Mouse (Mus musculus): ENCODE results near the gene Map3k6. TPM values are rescaled to one million over a fixed set of nuclear protein-coding genes. Genes with fewer than 3 reads are reported as not detected.

Map3k6 gene
- polyA plus RNA-seq, 1 experiment from 2014 or later: 2.8 TPM

DNA sequence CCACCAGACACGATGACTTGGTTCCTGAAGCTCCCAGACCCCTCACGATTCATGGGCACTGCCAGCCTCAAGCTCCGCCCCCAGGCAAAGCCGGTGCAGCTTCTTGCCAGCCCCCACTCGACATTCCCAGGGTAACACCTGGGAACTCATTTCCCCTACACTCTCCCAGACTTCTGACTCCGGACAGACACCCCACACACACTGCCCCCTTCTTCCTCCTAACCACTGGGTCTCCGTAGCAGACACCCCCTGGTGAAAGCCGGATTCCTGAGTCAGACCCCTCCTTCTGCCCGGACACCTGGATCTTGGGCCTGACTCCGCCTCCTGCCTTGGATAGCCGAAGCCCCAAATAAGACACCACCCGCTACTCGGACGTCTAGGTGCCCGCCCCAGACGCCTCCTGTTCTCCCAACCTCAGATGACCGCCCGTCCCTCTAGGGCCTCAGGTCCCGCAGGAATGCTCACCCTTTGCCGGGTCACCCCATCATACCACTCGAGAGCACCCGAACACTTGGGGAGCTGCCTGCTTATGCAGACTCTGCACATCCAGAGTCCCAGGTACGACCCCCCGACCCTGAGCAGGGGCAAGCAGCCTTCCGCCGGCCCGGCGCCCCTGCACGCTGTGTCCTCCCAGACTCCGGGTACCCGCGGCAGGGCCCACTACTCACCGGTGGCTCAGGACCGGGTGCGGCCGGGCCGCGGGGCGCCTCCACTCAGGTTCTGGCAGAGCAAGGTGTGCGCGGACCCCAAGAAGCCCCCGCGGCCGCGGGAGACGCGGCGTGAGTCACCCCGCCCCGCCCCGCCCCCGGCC, 28.7 kb upstream of the Map3k6 start, which contains the start of the genes Cd164l2 and Gpr3:
Gene Cd164l2 (plus strand): TSS at position 381 of the 811 bp plus-strand sequence.
Gene Gpr3 (minus strand): TSS at position 786 of the 811 bp plus-strand sequence.
- Histone ChIP-seq H3K4me3 (ENCODE audit: low read length) (peak within 1 kb of the TSS; percentile 73), H3K4me2 (replicated peaks; ENCODE audit: low read depth, low read length) (peak within 1 kb of the TSS; percentile 98), H3K27me3 (ENCODE audit: control insufficient read depth, insufficient read depth, low read length) (peaks cover 20% of the 10 kb centered on the region; the same call in 1 of the 2 replicates), H3K9me3 (ENCODE audit: control insufficient read depth, low read length) (no peaks in the 10 kb centered on the region), H3K36me3 (ENCODE audit: control insufficient read depth, insufficient read depth, low read length) (no peaks in the 10 kb centered on the region), H3K27ac (ENCODE audit: low read depth, low read length) (no peak within 1 kb of the TSS), H3K4me1 (ENCODE audit: control insufficient read depth, insufficient read depth, low read length) (peaks cover 13% of the 10 kb centered on the region), H3K9ac (ENCODE audit: low read depth, low read length) (peak within 1 kb of the TSS; percentile 54)
- peak; percentile 56 for ATAC-seq (ENCODE audit: low FRiP score, low TSS enrichment)
- WGBS: 1% methylated on average over 50 of the region's 52 CpGs

- peak overlapping the region; percentile 73 for H3K4me3 ChIP-seq (ENCODE audit: low read length)
- no peaks in the 10 kb centered on the region for H3K9me3 ChIP-seq (ENCODE audit: control insufficient read depth, low read length)
- peak overlapping the region; percentile 54 for H3K9ac ChIP-seq (ENCODE audit: low read depth, low read length)
- no peaks in the 10 kb centered on the region for H3K36me3 ChIP-seq (ENCODE audit: control insufficient read depth, insufficient read depth, low read length)
- WGBS: 1% methylated on average over 44 of the region's 44 CpGs
- H3K4me2 ChIP-seq (replicated peaks; ENCODE audit: low read depth, low read length): peak overlapping the region; percentile 98
- ATAC-seq (ENCODE audit: low FRiP score, low TSS enrichment): peak; percentile 77
- peaks cover 20% of the 10 kb centered on the region; the same call in 1 of the 2 replicates for H3K27me3 ChIP-seq (ENCODE audit: control insufficient read depth, insufficient read depth, low read length)
- H3K27ac ChIP-seq (ENCODE audit: low read depth, low read length): no peak overlapping the region
- H3K4me1 ChIP-seq (ENCODE audit: control insufficient read depth, insufficient read depth, low read length): peaks cover 13% of the 10 kb centered on the region
These were observed 27.9 kb upstream of the Map3k6 start for GRCm38 (mm10) chr4:133212562-133213267.

GRCm38 (mm10) chr4:133213268-133213590, 27.4 kb upstream of the Map3k6 start:
- Histone ChIP-seq H3K27me3 (ENCODE audit: control insufficient read depth, insufficient read depth, low read length) (peaks cover 20% of the 10 kb centered on the region; the same call in 1 of the 2 replicates), H3K9ac (ENCODE audit: low read depth, low read length) (no peak overlapping the region)
- 0 out of 2 replicates have a peak, but pooled peaks have one; percentile 1 for ATAC-seq (ENCODE audit: low FRiP score, low TSS enrichment)

DNA sequence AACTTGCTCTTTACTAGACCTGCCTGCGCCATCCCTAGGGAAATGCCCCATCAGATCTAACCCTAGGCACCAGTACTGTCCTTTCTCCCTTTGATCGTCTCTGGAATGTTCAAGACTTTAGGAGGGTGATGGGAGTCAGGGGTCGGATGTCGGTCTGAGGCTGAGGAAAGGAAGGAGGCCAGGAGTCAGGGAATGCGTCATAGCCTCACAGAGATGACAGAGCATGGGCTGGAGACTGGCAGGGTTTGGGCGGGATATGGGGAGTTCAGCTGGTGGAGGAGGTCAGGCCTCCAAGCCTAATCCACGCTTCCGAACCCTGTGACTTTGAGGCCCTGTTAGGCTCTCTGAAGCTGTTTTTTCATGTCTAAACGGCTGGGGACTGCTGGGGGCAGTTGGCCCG, 27.0 kb upstream of the Map3k6 start:
- Histone ChIP-seq H3K27ac (ENCODE audit: low read depth, low read length) (no peak overlapping the region), H3K4me2 (replicated peaks; ENCODE audit: low read depth, low read length) (peak overlapping the region; percentile 98), H3K9me3 (ENCODE audit: control insufficient read depth, low read length) (no peaks in the 10 kb centered on the region), H3K9ac (ENCODE audit: low read depth, low read length) (no peak overlapping the region), H3K4me1 (ENCODE audit: control insufficient read depth, insufficient read depth, low read length) (peaks cover 13% of the 10 kb centered on the region), H3K36me3 (ENCODE audit: control insufficient read depth, insufficient read depth, low read length) (no peaks in the 10 kb centered on the region), H3K4me3 (ENCODE audit: low read length) (peak overlapping the region; percentile 73), H3K27me3 (ENCODE audit: control insufficient read depth, insufficient read depth, low read length) (peaks cover 20% of the 10 kb centered on the region; the same call in 1 of the 2 replicates)
- 10% methylated on average over 10 of the region's 10 CpGs for WGBS
- no peak for ATAC-seq (ENCODE audit: low FRiP score, low TSS enrichment)

More at GRCm38 (mm10) chr4:133213268-133213590, 27.4 kb upstream of the Map3k6 start:
- no peaks in the 10 kb centered on the region for H3K9me3 ChIP-seq (ENCODE audit: control insufficient read depth, low read length)
- peaks cover 13% of the 10 kb centered on the region for H3K4me1 ChIP-seq (ENCODE audit: control insufficient read depth, insufficient read depth, low read length)
- no peak overlapping the region for H3K27ac ChIP-seq (ENCODE audit: low read depth, low read length)
- peak overlapping the region; percentile 73 for H3K4me3 ChIP-seq (ENCODE audit: low read length)
- WGBS: under 1% methylated on average over 8 of the region's 9 CpGs
- H3K36me3 ChIP-seq (ENCODE audit: control insufficient read depth, insufficient read depth, low read length): no peaks in the 10 kb centered on the region
- peak overlapping the region; percentile 98 for H3K4me2 ChIP-seq (replicated peaks; ENCODE audit: low read depth, low read length)

- WGBS: 2% methylated on average over 5 of the region's 5 CpGs
- no peaks in the 10 kb centered on the region for H3K36me3 ChIP-seq (ENCODE audit: control insufficient read depth, insufficient read depth, low read length)
- no peak overlapping the region for H3K27ac ChIP-seq (ENCODE audit: low read depth, low read length)
- no peaks in the 10 kb centered on the region for H3K9me3 ChIP-seq (ENCODE audit: control insufficient read depth, low read length)
- ATAC-seq (ENCODE audit: low FRiP score, low TSS enrichment): no peak
- no peak overlapping the region for H3K4me2 ChIP-seq (replicated peaks; ENCODE audit: low read depth, low read length)
- H3K9ac ChIP-seq (ENCODE audit: low read depth, low read length): no peak overlapping the region
- no peak overlapping the region for H3K4me3 ChIP-seq (ENCODE audit: low read length)
- H3K4me1 ChIP-seq (ENCODE audit: control insufficient read depth, insufficient read depth, low read length): peaks cover 16% of the 10 kb centered on the region
- H3K27me3 ChIP-seq (ENCODE audit: control insufficient read depth, insufficient read depth, low read length): peaks cover 16% of the 10 kb centered on the region; the same call in 1 of the 2 replicates
These were observed 23.0 kb upstream of the Map3k6 start for GRCm38 (mm10) chr4:133217641-133218040.

GRCm38 (mm10) chr4:133218745-133219144, 21.9 kb upstream of the Map3k6 start:
- no peak for ATAC-seq (ENCODE audit: low FRiP score, low TSS enrichment)
- no peak overlapping the region for H3K27ac ChIP-seq (ENCODE audit: low read depth, low read length)
- no peak overlapping the region for H3K9ac ChIP-seq (ENCODE audit: low read depth, low read length)
- H3K4me2 ChIP-seq (replicated peaks; ENCODE audit: low read depth, low read length): no peak overlapping the region
- 87% methylated on average over 3 of the region's 3 CpGs for WGBS
- H3K4me1 ChIP-seq (ENCODE audit: control insufficient read depth, insufficient read depth, low read length): peaks cover 9% of the 10 kb centered on the region; the same call in 1 of the 2 replicates
- H3K9me3 ChIP-seq (ENCODE audit: control insufficient read depth, low read length): no peaks in the 10 kb centered on the region
- no peak overlapping the region for H3K4me3 ChIP-seq (ENCODE audit: low read length)
- no peaks in the 10 kb centered on the region for H3K36me3 ChIP-seq (ENCODE audit: control insufficient read depth, insufficient read depth, low read length)
- H3K27me3 ChIP-seq (ENCODE audit: control insufficient read depth, insufficient read depth, low read length): peaks cover 10% of the 10 kb centered on the region; the same call in 1 of the 2 replicates

DNA sequence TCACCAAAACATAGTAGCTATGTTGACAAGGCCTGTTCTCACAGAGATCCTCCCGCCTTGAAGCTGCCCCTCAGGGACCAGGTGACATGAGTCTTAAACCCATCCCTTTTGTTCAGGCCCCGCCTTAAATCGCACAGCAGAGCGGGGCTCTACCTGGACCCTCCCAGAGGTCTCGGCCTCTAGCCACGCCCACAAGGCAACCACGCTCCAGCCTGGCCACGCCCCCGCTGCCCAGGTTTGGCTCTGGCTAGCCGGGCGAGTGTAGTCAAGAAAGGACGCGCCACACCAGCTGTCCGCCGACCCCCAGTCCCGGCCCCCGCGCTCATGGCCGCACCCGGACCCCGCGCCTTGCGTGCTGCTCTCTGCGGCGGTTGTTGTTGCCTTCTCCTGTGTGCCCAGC, 20.0 kb upstream of the Map3k6 start:
- Histone ChIP-seq H3K27ac (ENCODE audit: low read depth, low read length) (no peak overlapping the region), H3K4me3 (ENCODE audit: low read length) (peak overlapping the region; percentile 35), H3K9me3 (ENCODE audit: control insufficient read depth, low read length) (no peaks in the 10 kb centered on the region), H3K9ac (ENCODE audit: low read depth, low read length) (peak overlapping the region; percentile 58), H3K4me1 (ENCODE audit: control insufficient read depth, insufficient read depth, low read length) (peaks cover 8% of the 10 kb centered on the region; the same call in 1 of the 2 replicates), H3K4me2 (replicated peaks; ENCODE audit: low read depth, low read length) (peak overlapping the region; percentile 67), H3K36me3 (ENCODE audit: control insufficient read depth, insufficient read depth, low read length) (no peaks in the 10 kb centered on the region), H3K27me3 (ENCODE audit: control insufficient read depth, insufficient read depth, low read length) (peaks cover 7% of the 10 kb centered on the region; the same call in 1 of the 2 replicates)
- 4% methylated on average over 25 of the region's 25 CpGs for WGBS
- ATAC-seq (ENCODE audit: low FRiP score, low TSS enrichment): 0 out of 2 replicates have a peak, but pooled peaks have one; percentile 18

DNA sequence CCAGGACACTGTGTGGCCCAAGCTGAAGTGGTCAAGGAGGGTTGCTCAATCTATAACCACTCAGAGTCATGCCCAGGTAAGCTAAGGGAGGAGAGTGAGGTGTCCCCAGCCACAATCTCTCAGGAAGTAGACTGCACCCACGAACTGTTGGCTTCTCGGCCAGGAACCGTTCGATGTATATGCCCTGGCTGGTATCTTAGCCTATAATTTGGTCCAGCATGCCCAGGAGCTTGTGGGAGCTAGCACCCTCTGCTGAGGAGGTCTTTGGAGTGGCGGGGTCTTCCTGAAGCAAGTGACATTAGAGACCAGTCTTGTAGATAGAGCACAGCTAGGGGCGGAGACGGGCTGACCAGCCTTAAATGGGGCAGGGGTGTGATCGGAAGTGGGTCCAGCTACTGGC, 18.9 kb upstream of the Map3k6 start:
- Histone ChIP-seq H3K27me3 (ENCODE audit: control insufficient read depth, insufficient read depth, low read length) (peaks cover 7% of the 10 kb centered on the region; the same call in 1 of the 2 replicates), H3K27ac (ENCODE audit: low read depth, low read length) (no peak overlapping the region), H3K4me2 (replicated peaks; ENCODE audit: low read depth, low read length) (no peak overlapping the region), H3K4me3 (ENCODE audit: low read length) (no peak overlapping the region), H3K9ac (ENCODE audit: low read depth, low read length) (no peak overlapping the region), H3K4me1 (ENCODE audit: control insufficient read depth, insufficient read depth, low read length) (peaks cover 8% of the 10 kb centered on the region; the same call in 1 of the 2 replicates), H3K9me3 (ENCODE audit: control insufficient read depth, low read length) (no peaks in the 10 kb centered on the region), H3K36me3 (ENCODE audit: control insufficient read depth, insufficient read depth, low read length) (no peaks in the 10 kb centered on the region)
- ATAC-seq (ENCODE audit: low FRiP score, low TSS enrichment): no peak
- 77% methylated on average over 8 of the region's 8 CpGs for WGBS
